Mouse (Mus musculus) monocyte, adult 59 days (primary cell): ENCODE data around the gene 4930449I24Rik. TPM values are rescaled to one million over a fixed set of nuclear protein-coding genes. Genes with fewer than 3 reads are reported as not detected.

Experiments
- total RNA-seq, 2 experiments: library from RNA; stranded (reverse); gene quantifications; one replicate each; pipeline ENCODE4 v1.2.4; 2023

The 4930449I24Rik gene
- total RNA-seq, result not detected

DNA sequence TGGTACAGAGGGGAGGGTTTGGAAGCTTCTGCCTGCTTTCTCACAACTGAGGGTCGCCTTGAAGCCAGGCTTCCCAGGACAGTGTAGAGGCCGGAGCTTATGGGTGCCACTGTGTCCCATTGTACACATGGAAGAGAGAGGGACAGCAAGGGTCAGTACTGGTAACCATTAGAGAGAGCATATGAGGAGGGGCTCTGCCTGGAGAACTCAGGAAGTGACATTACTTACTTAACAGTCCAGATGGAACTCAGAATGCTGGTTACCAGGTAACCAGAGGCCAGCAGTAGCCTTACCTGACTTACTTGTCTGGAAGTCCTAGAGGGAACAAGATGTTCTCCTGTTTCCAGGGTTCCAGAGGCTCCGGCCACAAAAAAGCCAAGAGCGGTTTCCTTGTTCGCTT is at the start of gene 4930449I24Rik:
Gene 4930449I24Rik (plus strand): TSS at position 301 of the 400 bp plus-strand sequence.

GRCm38 (mm10) chr5:146481665-146482064 is 20.5 kb upstream of the 4930449I24Rik start, which contains the start of gene Gm6408:
TSS of gene Gm6408 (plus strand) at chr5:146481965.

GRCm38 (mm10) chr5:146491063-146491462 is 11.1 kb upstream of the 4930449I24Rik start, which contains the start of gene Gm6370:
TSS of gene Gm6370 (plus strand) at chr5:146491363.

GRCm38 (mm10) chr5:146513823-146514222 is 11.6 kb downstream of the 4930449I24Rik start, which contains the start of gene Gm3402:
TSS of gene Gm3402 (plus strand) at chr5:146514123.

GRCm38 (mm10) chr5:146525501-146525900 is 23.3 kb downstream of the 4930449I24Rik start, which contains the start of gene Gm3404:
TSS of gene Gm3404 (plus strand) at chr5:146525801.

DNA sequence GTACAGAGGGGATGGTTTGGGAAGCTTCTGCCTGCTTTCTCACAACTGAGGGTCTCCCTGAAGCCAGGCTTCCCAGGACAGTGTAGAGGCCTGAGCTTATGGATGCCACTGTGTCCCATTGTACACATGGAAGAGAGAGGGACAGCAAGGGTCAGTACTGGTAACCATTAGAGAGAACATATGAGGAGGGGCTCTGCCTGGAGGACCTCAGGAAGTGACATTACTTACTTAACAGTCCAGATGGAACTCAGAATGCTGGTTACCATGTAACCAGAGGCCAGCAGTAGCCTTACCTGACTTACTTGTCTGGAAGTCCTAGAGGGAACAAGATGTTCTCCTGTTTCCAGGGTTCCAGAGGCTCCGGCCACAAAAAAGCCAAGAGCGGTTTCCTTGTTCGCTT is 35.1 kb downstream of the 4930449I24Rik start, which contains the start of gene Gm3409:
Gene Gm3409 (plus strand): TSS at position 301 of the 400 bp plus-strand sequence.

Other genes starting within 250 kb of the 4930449I24Rik start
- not detected for gene Wasf3, start 117.4 kb upstream of the 4930449I24Rik start, total RNA-seq
- not detected for gene Gm6408, start 20.4 kb upstream of the 4930449I24Rik start, total RNA-seq
- not detected for gene Gm6370, start 11.0 kb upstream of the 4930449I24Rik start, total RNA-seq
- gene Gm3402, start 11.7 kb downstream of the 4930449I24Rik start, total RNA-seq, result not detected
- not detected for gene Gm3404, start 23.4 kb downstream of the 4930449I24Rik start, total RNA-seq
- gene Gm3409, start 35.2 kb downstream of the 4930449I24Rik start, total RNA-seq, result not detected
- gene Gm3415, start 53.7 kb downstream of the 4930449I24Rik start, total RNA-seq, result not detected
- not detected for gene Gpr12, start 82.8 kb downstream of the 4930449I24Rik start, total RNA-seq